Mouse (Mus musculus) left cerebral cortex, postnatal 10 days (tissue): ENCODE measurements around the gene Gm7544. TPM values are rescaled to one million over a fixed set of nuclear protein-coding genes. Genes with fewer than 3 reads are reported as not detected.
"Not testable (repeated sequence)": the region's sequence is repeated elsewhere in the genome, so short reads cannot be mapped to it uniquely, and the experiment has no call there.

ENCODE experiments used
- DNase-seq, 2 experiments: peaks; one replicate each; pipeline ENCODE4 v3.0.0; 2021 to 2022; ENCODE audit warnings: low spot score in 2 of 2, mixed read lengths in 1 of 2; ENCODE audit errors: extremely low spot score in 1 of 2
- intact Hi-C: fragments of 180-260 bp; cut with DNase I; formaldehyde crosslinking; loops from one replicate; pipeline ENCODE4 v1.15.1; 2025
- total RNA-seq, 2 experiments: library from RNA; stranded (reverse); gene quantifications; 2 replicates each; pipeline ENCODE4 v1.2.3; 2021

Gm7544 gene
- total RNA-seq, 2 experiments from 2014 or later: not detected

DNA sequence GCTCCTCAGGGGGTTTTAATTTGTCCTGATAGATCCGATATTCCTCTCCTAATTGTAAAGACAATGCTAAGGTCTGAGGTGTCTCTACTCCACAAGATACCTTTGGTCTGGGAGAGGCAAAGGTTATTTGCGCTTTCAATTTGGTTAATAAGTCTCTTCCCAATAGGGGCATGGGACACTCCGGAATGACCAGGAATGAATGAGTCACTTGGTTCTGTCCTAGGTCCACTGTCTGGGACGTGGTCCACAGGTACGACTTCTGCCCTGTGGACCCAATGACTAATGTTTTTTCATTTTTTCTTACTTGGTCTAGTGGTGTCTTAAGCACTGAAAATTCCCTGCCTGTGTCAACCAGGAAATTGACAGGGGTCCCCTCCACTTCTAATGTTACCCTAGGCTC is 17.1 kb downstream of the Gm7544 start:
- DNase-seq: no peak
- intact Hi-C loops: no loop called here

DNA sequence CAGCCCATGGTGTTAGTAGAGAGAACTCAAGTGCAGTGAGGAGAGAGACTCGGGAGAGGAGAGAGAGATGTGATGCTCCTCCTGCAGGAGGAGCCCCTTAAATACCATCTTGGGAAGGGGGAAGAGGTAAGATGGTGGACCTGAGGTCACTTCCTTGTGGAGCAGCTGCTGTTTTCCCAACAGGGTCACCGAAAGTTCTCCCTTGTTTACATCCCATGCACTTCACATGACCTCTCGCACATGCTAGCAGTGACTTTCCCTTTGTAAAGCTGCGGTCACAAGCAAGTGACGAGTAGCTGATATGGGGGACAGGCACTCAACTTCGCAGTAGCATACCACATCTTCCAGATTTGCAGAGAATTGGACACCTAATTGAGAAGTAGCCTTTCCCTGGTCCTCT is 24.5 kb downstream of the Gm7544 start, which contains the start of gene Gm6217:
TSS of gene Gm6217 (minus strand) at position 74 of the 400 bp plus-strand sequence.
- DNase-seq, intact Hi-C loops: not testable (repeated sequence)

- intact Hi-C loops, DNase-seq: not testable (repeated sequence)
These were observed 25.3 kb downstream of the Gm7544 start for GRCm38 (mm10) chr1:82930558-82930957.

DNA sequence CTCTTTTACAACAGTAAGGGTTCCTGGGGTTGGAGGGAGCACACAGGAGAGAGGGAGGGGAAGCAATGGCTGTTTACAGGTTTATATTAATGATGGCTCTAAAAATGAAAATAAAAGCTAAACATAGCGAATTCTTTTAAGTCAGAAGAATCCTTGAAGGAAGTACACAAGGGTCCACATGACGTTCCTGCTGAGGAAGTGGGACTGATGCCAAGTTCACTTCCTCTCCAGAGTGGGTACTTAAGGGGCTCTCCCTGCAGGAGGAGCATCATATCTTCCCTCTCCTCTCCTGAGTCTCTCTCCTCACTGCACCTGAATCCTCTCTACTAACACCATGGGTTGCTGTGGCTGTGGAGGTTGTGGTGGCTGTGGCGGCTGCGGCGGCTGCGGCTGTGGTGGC is 31.2 kb downstream of the Gm7544 start, which contains the start of gene A030014E15Rik:
TSS of gene A030014E15Rik (plus strand) at position 268 of the 400 bp plus-strand sequence.
- intact Hi-C loops: no loop called here
- DNase-seq: peak in 1 of 2 experiments; percentile 45

GRCm38 (mm10) chr1:82913434-82913833 is 42.4 kb downstream of the Gm7544 start:
- intact Hi-C loops: not testable (repeated sequence)

DNA sequence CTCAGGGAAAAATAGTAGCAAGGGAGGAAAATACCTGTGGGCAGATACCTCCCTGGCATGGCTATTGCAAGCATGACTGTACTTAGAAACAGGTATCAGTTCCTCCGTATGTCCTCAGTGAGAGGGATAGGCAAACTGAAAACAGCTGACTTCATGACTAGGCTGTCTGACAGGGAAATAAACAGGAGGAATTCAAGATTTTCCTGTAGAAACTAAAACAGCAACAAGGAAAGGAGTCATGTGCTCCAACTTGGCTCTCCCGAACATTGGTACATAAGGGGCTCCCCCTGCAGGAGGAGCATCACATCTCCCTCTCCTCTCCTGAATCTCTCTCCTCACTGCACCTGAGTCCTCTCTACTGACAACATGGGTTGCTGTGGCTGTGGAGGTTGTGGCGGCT is 42.8 kb downstream of the Gm7544 start, which contains the start of gene A030005L19Rik:
TSS of gene A030005L19Rik (plus strand) at position 301 of the 400 bp plus-strand sequence.
- intact Hi-C loops: no loop called here
- no peak for DNase-seq

More at GRCm38 (mm10) chr1:82913434-82913833, 42.4 kb downstream of the Gm7544 start:
- DNase-seq: not testable (repeated sequence)

- no peak for DNase-seq
- intact Hi-C loops: no loop called here
These were observed 49.9 kb downstream of the Gm7544 start for GRCm38 (mm10) chr1:82905886-82906285.

Other genes starting within 250 kb of the Gm7544 start
- gene Mff, start 231.1 kb downstream of the Gm7544 start, total RNA-seq: 100 to 1,000 TPM; 291 to 295 TPM
- gene Tm4sf20, start 187.6 kb downstream of the Gm7544 start, total RNA-seq: not detected
- not detected for gene Gm47791, start 184.8 kb downstream of the Gm7544 start, total RNA-seq
- 10 to 100 TPM; 82.3 to 86.3 TPM for gene Agfg1, start 116.5 kb downstream of the Gm7544 start, total RNA-seq
- gene A030005L19Rik, start 42.7 kb downstream of the Gm7544 start, total RNA-seq: under 1 TPM; 0.47 to 0.73 TPM
- gene A030014E15Rik, start 31.1 kb downstream of the Gm7544 start, total RNA-seq: not detected
- not detected for gene Gm6217, start 24.6 kb downstream of the Gm7544 start, total RNA-seq
- gene A030003K21Rik, start 12.6 kb downstream of the Gm7544 start, total RNA-seq: not detected
- gene Gm47955, start 4.3 kb upstream of the Gm7544 start, total RNA-seq: not detected
- gene Gm47959, start 44.5 kb upstream of the Gm7544 start, total RNA-seq: not detected
- gene Slc19a3, start 82.4 kb upstream of the Gm7544 start, total RNA-seq: 1 to 10 TPM; 1.4 to 1.7 TPM
- not detected for gene Krtap28-10, start 86.5 kb upstream of the Gm7544 start, total RNA-seq
- gene Gm47969, start 88.9 kb upstream of the Gm7544 start, total RNA-seq: not detected
- gene A030005K14Rik, start 103.4 kb upstream of the Gm7544 start, total RNA-seq: not detected
- not detected for gene Krtap28-13, start 104.9 kb upstream of the Gm7544 start, total RNA-seq
- gene Ccl20, start 160.8 kb upstream of the Gm7544 start, total RNA-seq: not detected
- under 1 TPM in 1 of 2 experiments, not detected in 1; 0.41 TPM for gene Daw1, start 203.7 kb upstream of the Gm7544 start, total RNA-seq